8 mouse cellular contexts compared by ENCODE assay signal in genomic region chr14:120877147-120877546, GRCm38 (mm10).
"Had no signal": no experiment of that assay in that cellular context is flagged by ENCODE, and none has a peak within 500 bp of the region (broad histone marks: within the 10 kb centered on the region; RNA-seq: fewer than 3 reads in every experiment).

No protein-coding gene starts in this region.

- ATAC-seq: intestine, embryonic 15.5 days had no signal

- DNase-seq: kidney, adult 18-20 months; kidney, postnatal 14 days; left cerebral cortex, postnatal 4 days; lung, embryonic 14.5 days; lung, postnatal 10 days; lung, postnatal 4 days; thymus, postnatal 25 days had no signal
